Mouse (Mus musculus): ENCODE data around the gene OR5BS1P. TPM values are rescaled to one million over a fixed set of nuclear protein-coding genes. Genes with fewer than 3 reads are reported as not detected.

The OR5BS1P gene
- polyA plus RNA-seq, 1 experiment from 2014 or later, result not detected

DNA sequence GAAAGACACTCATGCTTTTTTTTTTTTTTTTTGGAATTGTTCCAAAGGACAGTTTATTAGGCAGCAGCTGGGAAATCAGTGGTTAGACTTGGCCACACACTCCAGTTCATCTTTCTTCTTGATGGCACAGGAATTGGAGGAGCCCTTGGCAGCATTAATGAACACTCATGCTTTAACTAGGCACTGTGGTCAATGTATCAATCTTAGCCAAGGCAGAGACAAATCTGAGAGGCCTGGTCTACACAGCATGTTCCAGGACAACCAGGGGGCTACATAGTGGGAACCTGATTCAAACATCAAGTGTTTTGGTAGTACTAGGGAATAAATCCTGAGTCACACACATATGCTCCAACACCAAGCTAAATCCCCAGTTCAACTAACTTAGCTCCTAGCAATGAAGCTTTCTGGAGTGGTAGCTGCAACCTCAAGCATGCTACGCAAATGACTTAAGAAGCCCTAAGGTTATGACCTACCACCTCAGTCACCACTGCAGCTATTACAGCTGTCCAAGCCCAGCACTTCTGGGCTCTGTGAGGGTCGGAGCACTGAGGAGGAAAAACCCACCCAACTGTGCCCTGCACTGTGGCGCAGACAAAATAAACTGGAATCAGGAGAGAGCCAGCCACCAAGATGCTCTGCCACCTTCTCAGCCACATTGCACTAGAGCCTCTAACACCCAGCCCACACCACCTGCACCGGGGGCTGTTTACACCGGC is 57.5 kb downstream of the OR5BS1P start:
- Histone ChIP-seq H3K9me3 (ENCODE audit: control insufficient read depth, low read length) (no peaks in the 10 kb centered on the region), H3K4me1 (ENCODE audit: control insufficient read depth, insufficient read depth, low read length) (peaks cover 2% of the 10 kb centered on the region), H3K36me3 (ENCODE audit: control insufficient read depth, insufficient read depth, low read length) (peaks cover 66% of the 10 kb centered on the region), H3K9ac (replicated peaks; ENCODE audit: low read depth, low read length) (no peak overlapping the region), H3K4me2 (ENCODE audit: low read depth, low read length) (no peak overlapping the region), H3K4me3 (ENCODE audit: low read depth, low read length) (no peak overlapping the region), H3K27me3 (ENCODE audit: control insufficient read depth, insufficient read depth, low read length) (no peaks in the 10 kb centered on the region), H3K27ac (ENCODE audit: low read depth, low read length) (no peak overlapping the region)
- WGBS, result 92% methylated on average over 5 of the region's 5 CpGs
- no peak for ATAC-seq (ENCODE audit: low read depth)

DNA sequence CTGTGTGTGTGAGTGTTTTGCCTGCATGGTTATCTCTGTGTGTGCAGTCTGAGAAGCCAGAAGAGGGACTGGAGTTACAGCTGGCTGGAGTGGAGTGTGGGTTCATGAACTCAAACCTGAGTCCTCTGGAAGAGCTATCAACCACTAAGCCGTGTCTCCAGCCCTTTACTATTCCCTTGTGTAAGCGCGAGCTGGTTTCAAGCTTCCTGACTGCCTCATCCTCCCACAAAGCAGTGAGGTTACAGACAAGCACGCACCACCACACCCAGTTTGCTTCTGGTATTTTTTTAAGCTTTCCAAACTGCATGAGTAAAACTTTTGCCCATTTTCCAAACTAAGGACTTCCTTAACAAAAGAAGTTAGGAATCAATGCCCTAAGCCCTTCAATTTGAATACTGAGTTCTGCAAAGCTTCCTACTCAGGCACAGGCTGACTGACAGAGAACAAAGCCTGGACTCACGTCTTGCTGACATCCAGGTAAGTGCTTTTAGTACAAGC is 58.4 kb downstream of the OR5BS1P start:
- H3K27me3 ChIP-seq (ENCODE audit: control insufficient read depth, insufficient read depth, low read length), result no peaks in the 10 kb centered on the region
- no peaks in the 10 kb centered on the region for H3K9me3 ChIP-seq (ENCODE audit: control insufficient read depth, low read length)
- H3K9ac ChIP-seq (replicated peaks; ENCODE audit: low read depth, low read length), result no peak overlapping the region
- WGBS, result 90% methylated on average over 5 of the region's 5 CpGs
- ATAC-seq (ENCODE audit: low read depth), result no peak
- no peak overlapping the region for H3K27ac ChIP-seq (ENCODE audit: low read depth, low read length)
- H3K36me3 ChIP-seq (ENCODE audit: control insufficient read depth, insufficient read depth, low read length), result peaks cover 61% of the 10 kb centered on the region
- H3K4me2 ChIP-seq (ENCODE audit: low read depth, low read length), result no peak overlapping the region
- peaks cover 8% of the 10 kb centered on the region for H3K4me1 ChIP-seq (ENCODE audit: control insufficient read depth, insufficient read depth, low read length)
- no peak overlapping the region for H3K4me3 ChIP-seq (ENCODE audit: low read depth, low read length)

Small RNAs within 50 kb of the gene (microRNA-seq; reads per million reads assigned to microRNA genes)
- gene Mir1291, result not detected

Other genes with a start within 250 kb of the OR5BS1P start
- gene Gm44579, start 248.9 kb upstream of the OR5BS1P start, polyA plus RNA-seq (2014; fragmentation: Nextera tagmentation; extraction: Ambion mirVana), result not detected in 2 replicates
- 0.12 TPM in 1 of 2 replicates, not detected in the other for gene Olfr287, start 248.8 kb upstream of the OR5BS1P start, polyA plus RNA-seq (2014; fragmentation: Nextera tagmentation; extraction: Ambion mirVana)
- gene Olfr286, start 235.4 kb upstream of the OR5BS1P start, polyA plus RNA-seq (2014; fragmentation: Nextera tagmentation; extraction: Ambion mirVana), result not detected in 2 replicates
- gene H1fnt, start 212.6 kb upstream of the OR5BS1P start, polyA plus RNA-seq (2014; fragmentation: Nextera tagmentation; extraction: Ambion mirVana), result not detected in 2 replicates
- 13.1 and 13.2 TPM in 2 replicates for gene Zfp641, start 173.7 kb upstream of the OR5BS1P start, polyA plus RNA-seq (2014; fragmentation: Nextera tagmentation; extraction: Ambion mirVana)
- gene Olfr285, start 152.5 kb upstream of the OR5BS1P start, polyA plus RNA-seq (2014; fragmentation: Nextera tagmentation; extraction: Ambion mirVana), result not detected in 2 replicates
- not detected in 2 replicates for gene Olfr284, start 128.9 kb upstream of the OR5BS1P start, polyA plus RNA-seq (2014; fragmentation: Nextera tagmentation; extraction: Ambion mirVana)
- not detected in 2 replicates for gene Olfr283, start 89.0 kb upstream of the OR5BS1P start, polyA plus RNA-seq (2014; fragmentation: Nextera tagmentation; extraction: Ambion mirVana)
- not detected in 2 replicates for gene Olfr282, start 38.7 kb upstream of the OR5BS1P start, polyA plus RNA-seq (2014; fragmentation: Nextera tagmentation; extraction: Ambion mirVana)
- not detected in 2 replicates for gene Olfr281, start 17.3 kb upstream of the OR5BS1P start, polyA plus RNA-seq (2014; fragmentation: Nextera tagmentation; extraction: Ambion mirVana)
- not detected in 2 replicates for gene Lalba, start 12.8 kb downstream of the OR5BS1P start, polyA plus RNA-seq (2014; fragmentation: Nextera tagmentation; extraction: Ambion mirVana)
- not detected in 2 replicates for gene Olfr279, start 22.5 kb downstream of the OR5BS1P start, polyA plus RNA-seq (2014; fragmentation: Nextera tagmentation; extraction: Ambion mirVana)
- gene Kansl2, start 64.4 kb downstream of the OR5BS1P start, polyA plus RNA-seq (2014; fragmentation: Nextera tagmentation; extraction: Ambion mirVana), result 99.6 and 105 TPM in 2 replicates
- gene Ccnt1, start 101.0 kb downstream of the OR5BS1P start, polyA plus RNA-seq (2014; fragmentation: Nextera tagmentation; extraction: Ambion mirVana), result 70.7 and 72.0 TPM in 2 replicates
- gene 4930415O20Rik, start 101.1 kb downstream of the OR5BS1P start, polyA plus RNA-seq (2014; fragmentation: Nextera tagmentation; extraction: Ambion mirVana), result 0.40 TPM in 1 of 2 replicates, not detected in the other
- 10.2 and 11.6 TPM in 2 replicates for gene Adcy6, start 140.2 kb downstream of the OR5BS1P start, polyA plus RNA-seq (2014; fragmentation: Nextera tagmentation; extraction: Ambion mirVana)
- gene Cacnb3, start 160.9 kb downstream of the OR5BS1P start, polyA plus RNA-seq (2014; fragmentation: Nextera tagmentation; extraction: Ambion mirVana), result 84.9 and 101 TPM in 2 replicates
- 17.9 and 24.9 TPM in 2 replicates for gene Ddx23, start 193.0 kb downstream of the OR5BS1P start, polyA plus RNA-seq (2014; fragmentation: Nextera tagmentation; extraction: Ambion mirVana)
- gene Rnd1, start 207.6 kb downstream of the OR5BS1P start, polyA plus RNA-seq (2014; fragmentation: Nextera tagmentation; extraction: Ambion mirVana), result 4.7 and 7.3 TPM in 2 replicates
- 5.2 and 6.0 TPM in 2 replicates for gene Ccdc65, start 238.3 kb downstream of the OR5BS1P start, polyA plus RNA-seq (2014; fragmentation: Nextera tagmentation; extraction: Ambion mirVana)